Mouse (Mus musculus): ENCODE results near the gene Pcnx. TPM values are rescaled to one million over a fixed set of nuclear protein-coding genes. Genes with fewer than 3 reads are reported as not detected.

Pcnx gene
- polyA plus RNA-seq, 1 experiment from 2014 or later, result 10.3 TPM

DNA sequence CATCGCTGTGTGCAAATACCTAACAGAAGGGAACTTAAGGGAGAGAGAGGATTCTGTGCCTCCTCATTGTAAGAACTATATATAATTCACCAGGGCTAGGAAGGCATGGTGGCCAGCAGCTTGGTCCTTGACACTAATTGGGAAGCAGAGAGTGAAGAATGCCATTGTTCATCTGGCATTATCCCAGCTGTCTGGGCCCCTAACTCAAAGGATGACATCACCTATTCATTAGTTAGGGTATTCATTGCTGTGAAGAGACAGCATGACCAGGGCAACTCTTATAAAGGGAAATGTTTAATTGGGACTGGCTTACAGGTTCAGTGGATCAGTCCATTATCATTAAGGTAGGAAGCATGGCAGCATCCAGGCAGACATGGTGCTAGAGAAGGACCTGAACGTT lies 31.5 kb upstream of the Pcnx start:
- H3K9me3 ChIP-seq (ENCODE audit: control insufficient read depth, low read length), result no peaks in the 10 kb centered on the region
- no peaks in the 10 kb centered on the region for H3K36me3 ChIP-seq (ENCODE audit: control insufficient read depth, insufficient read depth, low read length)
- no peaks in the 10 kb centered on the region for H3K27me3 ChIP-seq (ENCODE audit: control insufficient read depth, insufficient read depth, low read length)
- no peak overlapping the region for H3K4me2 ChIP-seq (ENCODE audit: low read depth)
- ATAC-seq (ENCODE audit: insufficient read depth, low FRiP score, low TSS enrichment) (no peak), DNase-seq (ENCODE audit: low spot score) (no peak)
- no peaks in the 10 kb centered on the region for H3K4me1 ChIP-seq (ENCODE audit: control insufficient read depth, insufficient read depth, low read length)
- 80% methylated on average over 2 of the region's 2 CpGs for WGBS
- no peak overlapping the region for H3K9ac ChIP-seq (ENCODE audit: low read length)
- no peak overlapping the region for H3K27ac ChIP-seq (ENCODE audit: low read depth, low read length)
- no peak overlapping the region for H3K4me3 ChIP-seq (ENCODE audit: low read depth, low read length)

DNA sequence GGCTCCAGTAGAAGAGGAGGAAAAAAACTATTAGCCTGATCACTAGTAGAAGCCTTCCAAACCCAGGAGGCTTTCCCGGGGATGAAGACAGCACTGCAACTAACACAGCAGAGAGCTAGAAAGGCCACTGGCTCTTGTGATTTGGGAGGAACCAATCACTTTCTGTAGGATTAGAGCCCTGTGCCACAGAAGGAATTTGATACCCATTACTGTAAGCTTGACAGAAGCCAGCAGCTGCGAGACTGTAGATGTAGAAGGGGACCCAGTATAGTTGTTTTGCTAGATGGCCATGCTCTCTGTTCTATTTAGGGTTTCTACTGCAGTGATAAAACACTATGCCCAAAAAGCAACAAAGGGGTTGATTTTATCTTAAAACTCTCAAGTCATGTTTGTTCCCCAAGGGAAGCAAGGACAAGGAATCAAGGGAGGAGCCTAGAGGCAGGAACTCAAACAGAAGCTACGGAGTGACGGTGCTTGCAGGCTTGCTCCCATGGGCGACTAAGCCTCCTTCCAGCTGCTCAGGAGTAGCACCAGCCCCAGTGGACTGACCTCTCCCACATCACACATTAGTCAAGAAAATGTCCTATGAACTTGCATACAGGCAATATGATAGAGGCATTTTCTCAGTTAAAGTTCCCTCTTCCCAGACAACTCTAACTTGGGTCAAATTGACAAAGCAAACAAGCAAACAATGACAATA lies 27.6 kb upstream of the Pcnx start:
- H3K9ac ChIP-seq (ENCODE audit: low read length), result no peak overlapping the region
- no peak overlapping the region for H3K27ac ChIP-seq (ENCODE audit: low read depth, low read length)
- no peaks in the 10 kb centered on the region for H3K36me3 ChIP-seq (ENCODE audit: control insufficient read depth, insufficient read depth, low read length)
- no peaks in the 10 kb centered on the region for H3K4me1 ChIP-seq (ENCODE audit: control insufficient read depth, insufficient read depth, low read length)
- H3K4me2 ChIP-seq (ENCODE audit: low read depth), result no peak overlapping the region
- H3K9me3 ChIP-seq (ENCODE audit: control insufficient read depth, low read length), result no peaks in the 10 kb centered on the region
- H3K4me3 ChIP-seq (ENCODE audit: low read depth, low read length), result no peak overlapping the region
- no peak for DNase-seq (ENCODE audit: low spot score)
- whole genome bisulfite sequencing, result 72% methylated on average over 5 of the region's 5 CpGs
- no peak for ATAC-seq (ENCODE audit: insufficient read depth, low FRiP score, low TSS enrichment)
- no peaks in the 10 kb centered on the region for H3K27me3 ChIP-seq (ENCODE audit: control insufficient read depth, insufficient read depth, low read length)

DNA sequence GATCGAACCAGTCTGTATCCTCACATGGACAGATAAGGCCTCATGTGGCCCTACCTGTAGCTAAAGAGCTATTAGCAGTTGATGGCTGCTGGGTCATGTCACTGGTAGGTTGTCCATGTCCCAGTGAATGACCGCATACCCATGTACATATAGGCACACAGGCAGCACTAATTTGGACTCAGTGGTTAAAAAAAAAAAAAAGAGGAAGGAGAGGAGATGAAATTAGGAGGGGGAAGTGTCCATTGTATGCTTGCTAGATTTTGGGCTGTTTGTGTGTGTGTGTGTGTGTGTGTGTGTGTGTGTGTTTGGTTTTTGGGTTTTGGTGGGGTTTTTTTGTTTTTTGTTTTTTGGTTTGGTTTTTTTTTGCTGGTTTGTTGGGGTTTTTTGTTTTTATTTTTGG lies 26.7 kb upstream of the Pcnx start:
- H3K9me3 ChIP-seq (ENCODE audit: control insufficient read depth, low read length), result no peaks in the 10 kb centered on the region
- H3K27me3 ChIP-seq (ENCODE audit: control insufficient read depth, insufficient read depth, low read length), result no peaks in the 10 kb centered on the region
- H3K4me1 ChIP-seq (ENCODE audit: control insufficient read depth, insufficient read depth, low read length), result no peaks in the 10 kb centered on the region
- H3K9ac ChIP-seq (ENCODE audit: low read length), result no peak overlapping the region
- DNase-seq (ENCODE audit: low spot score) (no peak), ATAC-seq (ENCODE audit: insufficient read depth, low FRiP score, low TSS enrichment) (no peak)
- no peaks in the 10 kb centered on the region for H3K36me3 ChIP-seq (ENCODE audit: control insufficient read depth, insufficient read depth, low read length)
- no peak overlapping the region for H3K4me2 ChIP-seq (ENCODE audit: low read depth)
- no peak overlapping the region for H3K27ac ChIP-seq (ENCODE audit: low read depth, low read length)
- WGBS, result 90% methylated on average over 2 of the region's 2 CpGs
- no peak overlapping the region for H3K4me3 ChIP-seq (ENCODE audit: low read depth, low read length)

DNA sequence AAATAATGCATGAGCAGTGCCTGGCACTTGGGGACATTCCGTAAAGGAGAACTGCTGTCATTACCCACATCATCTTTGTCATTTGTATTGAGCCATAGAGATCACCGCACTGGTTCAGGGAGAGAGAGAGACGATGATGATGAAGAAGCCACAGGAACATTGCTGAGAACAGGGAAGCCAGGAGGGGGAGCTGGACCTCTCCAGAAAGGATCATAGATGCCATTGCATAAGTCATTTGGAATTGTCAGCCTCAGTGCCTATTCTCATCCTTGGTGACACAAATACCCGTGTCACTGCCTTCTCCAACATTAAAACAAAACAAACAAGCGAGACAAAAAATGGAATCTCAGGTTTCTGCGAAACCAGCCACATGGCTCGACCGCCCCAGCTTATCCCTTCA lies 23.7 kb upstream of the Pcnx start:
- ATAC-seq (ENCODE audit: insufficient read depth, low FRiP score, low TSS enrichment), result no peak
- Histone ChIP-seq H3K4me1 (ENCODE audit: control insufficient read depth, insufficient read depth, low read length) (no peaks in the 10 kb centered on the region), H3K27ac (ENCODE audit: low read depth, low read length) (no peak overlapping the region), H3K4me3 (ENCODE audit: low read depth, low read length) (no peak overlapping the region), H3K36me3 (ENCODE audit: control insufficient read depth, insufficient read depth, low read length) (no peaks in the 10 kb centered on the region), H3K4me2 (ENCODE audit: low read depth) (no peak overlapping the region), H3K27me3 (ENCODE audit: control insufficient read depth, insufficient read depth, low read length) (no peaks in the 10 kb centered on the region), H3K9ac (ENCODE audit: low read length) (no peak overlapping the region), H3K9me3 (ENCODE audit: control insufficient read depth, low read length) (no peaks in the 10 kb centered on the region)
- no peak for DNase-seq (ENCODE audit: low spot score)
- WGBS, result 77% methylated on average over 8 of the region's 8 CpGs

DNA sequence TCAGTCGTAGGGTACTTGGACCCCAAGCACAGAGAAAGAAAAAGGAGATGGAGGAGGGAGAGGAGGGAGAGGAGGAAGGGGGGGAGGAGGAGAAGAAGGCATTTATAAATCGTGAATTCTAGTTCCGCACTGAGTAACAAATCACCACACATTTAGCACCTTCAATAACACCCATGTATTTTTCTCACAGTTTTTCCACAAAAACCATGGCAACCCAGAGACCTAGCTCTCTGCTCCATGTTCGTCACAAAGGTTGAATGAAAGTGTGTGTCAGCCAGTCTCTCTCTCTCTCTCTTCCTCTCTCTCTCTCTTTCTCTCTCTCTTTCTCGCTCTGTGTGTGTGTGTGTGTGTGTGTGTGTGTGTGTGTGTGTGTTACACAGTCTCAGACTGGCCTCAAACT lies 22.4 kb upstream of the Pcnx start:
- Histone ChIP-seq H3K4me1 (ENCODE audit: control insufficient read depth, insufficient read depth, low read length) (no peaks in the 10 kb centered on the region), H3K9ac (ENCODE audit: low read length) (no peak overlapping the region), H3K4me2 (ENCODE audit: low read depth) (no peak overlapping the region), H3K4me3 (ENCODE audit: low read depth, low read length) (no peak overlapping the region), H3K9me3 (ENCODE audit: control insufficient read depth, low read length) (no peaks in the 10 kb centered on the region), H3K27ac (ENCODE audit: low read depth, low read length) (no peak overlapping the region), H3K36me3 (ENCODE audit: control insufficient read depth, insufficient read depth, low read length) (no peaks in the 10 kb centered on the region), H3K27me3 (ENCODE audit: control insufficient read depth, insufficient read depth, low read length) (no peaks in the 10 kb centered on the region)
- whole genome bisulfite sequencing, result 75% methylated on average over 5 of the region's 5 CpGs
- no peak for ATAC-seq (ENCODE audit: insufficient read depth, low FRiP score, low TSS enrichment)
- DNase-seq (ENCODE audit: low spot score), result no peak

GRCm38 (mm10) chr12:81839663-81840062 lies 20.2 kb upstream of the Pcnx start:
- Histone ChIP-seq H3K4me2 (ENCODE audit: low read depth) (no peak overlapping the region), H3K36me3 (ENCODE audit: control insufficient read depth, insufficient read depth, low read length) (no peaks in the 10 kb centered on the region), H3K9ac (ENCODE audit: low read length) (no peak overlapping the region), H3K27me3 (ENCODE audit: control insufficient read depth, insufficient read depth, low read length) (no peaks in the 10 kb centered on the region), H3K9me3 (ENCODE audit: control insufficient read depth, low read length) (no peaks in the 10 kb centered on the region), H3K4me3 (ENCODE audit: low read depth, low read length) (no peak overlapping the region), H3K27ac (ENCODE audit: low read depth, low read length) (no peak overlapping the region), H3K4me1 (ENCODE audit: control insufficient read depth, insufficient read depth, low read length) (no peaks in the 10 kb centered on the region)
- DNase-seq (ENCODE audit: low spot score) (no peak), ATAC-seq (ENCODE audit: insufficient read depth, low FRiP score, low TSS enrichment) (no peak)
- 92% methylated on average over 5 of the region's 5 CpGs for WGBS

GRCm38 (mm10) chr12:81841046-81841445 lies 18.8 kb upstream of the Pcnx start:
- Histone ChIP-seq H3K36me3 (ENCODE audit: control insufficient read depth, insufficient read depth, low read length) (no peaks in the 10 kb centered on the region), H3K9me3 (ENCODE audit: control insufficient read depth, low read length) (no peaks in the 10 kb centered on the region), H3K4me1 (ENCODE audit: control insufficient read depth, insufficient read depth, low read length) (no peaks in the 10 kb centered on the region; the same call in 1 of the 2 replicates), H3K9ac (ENCODE audit: low read length) (no peak overlapping the region), H3K27ac (ENCODE audit: low read depth, low read length) (no peak overlapping the region), H3K27me3 (ENCODE audit: control insufficient read depth, insufficient read depth, low read length) (no peaks in the 10 kb centered on the region), H3K4me3 (ENCODE audit: low read depth, low read length) (no peak overlapping the region), H3K4me2 (ENCODE audit: low read depth) (no peak overlapping the region)
- no peak for ATAC-seq (ENCODE audit: insufficient read depth, low FRiP score, low TSS enrichment)
- no peak for DNase-seq (ENCODE audit: low spot score)
- WGBS, result 88% methylated on average over 5 of the region's 5 CpGs

GRCm38 (mm10) chr12:81843501-81843900 lies 16.3 kb upstream of the Pcnx start:
- 82% methylated on average over 5 of the region's 5 CpGs for WGBS
- ATAC-seq (ENCODE audit: insufficient read depth, low FRiP score, low TSS enrichment), result no peak

GRCm38 (mm10) chr12:81844572-81844971 lies 15.3 kb upstream of the Pcnx start:
- Histone ChIP-seq H3K4me2 (ENCODE audit: low read depth) (no peak overlapping the region; the same call in 1 of the 2 replicates), H3K9ac (ENCODE audit: low read length) (no peak overlapping the region), H3K4me3 (ENCODE audit: low read depth, low read length) (no peak overlapping the region), H3K4me1 (ENCODE audit: control insufficient read depth, insufficient read depth, low read length) (no peaks in the 10 kb centered on the region; the same call in 1 of the 2 replicates), H3K36me3 (ENCODE audit: control insufficient read depth, insufficient read depth, low read length) (no peaks in the 10 kb centered on the region), H3K27me3 (ENCODE audit: control insufficient read depth, insufficient read depth, low read length) (no peaks in the 10 kb centered on the region), H3K9me3 (ENCODE audit: control insufficient read depth, low read length) (no peaks in the 10 kb centered on the region), H3K27ac (ENCODE audit: low read depth, low read length) (no peak overlapping the region)
- ATAC-seq (ENCODE audit: insufficient read depth, low FRiP score, low TSS enrichment) (no peak), DNase-seq (ENCODE audit: low spot score) (no peak)
- WGBS, result 60% methylated on average over 13 of the region's 13 CpGs

More at GRCm38 (mm10) chr12:81843501-81843900, 16.3 kb upstream of the Pcnx start:
- no peak for DNase-seq (ENCODE audit: low spot score)
- Histone ChIP-seq H3K9me3 (ENCODE audit: control insufficient read depth, low read length) (no peaks in the 10 kb centered on the region), H3K4me1 (ENCODE audit: control insufficient read depth, insufficient read depth, low read length) (no peaks in the 10 kb centered on the region; the same call in 1 of the 2 replicates), H3K27ac (ENCODE audit: low read depth, low read length) (no peak overlapping the region), H3K4me3 (ENCODE audit: low read depth, low read length) (no peak overlapping the region), H3K9ac (ENCODE audit: low read length) (no peak overlapping the region), H3K4me2 (ENCODE audit: low read depth) (no peak overlapping the region), H3K36me3 (ENCODE audit: control insufficient read depth, insufficient read depth, low read length) (no peaks in the 10 kb centered on the region), H3K27me3 (ENCODE audit: control insufficient read depth, insufficient read depth, low read length) (no peaks in the 10 kb centered on the region)

Measured in neural tube, embryonic 11.5 days (tissue).